11 mouse cellular contexts compared by ENCODE assay signal in genomic region chr1:152573470-152574059, GRCm38 (mm10).
DNase-seq lines count a peak whose midpoint lies in the region; ATAC-seq and TF ChIP-seq lines count a peak whose summit lies in the region.
"Had no signal": no experiment of that assay in that cellular context is flagged by ENCODE, and none has a peak within 500 bp of the region (broad histone marks: within the 10 kb centered on the region; RNA-seq: fewer than 3 reads in every experiment).

No protein-coding gene starts in this region.

- H3K4me1 ChIP-seq in liver, adult 2 months (ENCODE audit: control insufficient read depth, insufficient read depth, low read length): peaks cover 27% of the 10 kb centered on the region
- H3K4me1 ChIP-seq in liver, embryonic 12.5 days: peaks cover 15% of the 10 kb centered on the region
- H3K4me1 ChIP-seq in intestine, embryonic 16.5 days (ENCODE audit: control insufficient read depth, insufficient read depth, low read length): peaks cover 31% of the 10 kb centered on the region

- no peaks in the 10 kb centered on the region for H3K9me3 ChIP-seq in liver, embryonic 12.5 days (replicated peaks)
- H3K9me3 ChIP-seq in intestine, embryonic 16.5 days (ENCODE audit: control insufficient read depth, low read length): no peaks in the 10 kb centered on the region
- H3K9me3 ChIP-seq: forebrain, embryonic 13.5 days; limb, embryonic 12.5 days had no signal

- no peak for ATAC-seq in liver, embryonic 12.5 days
- ATAC-seq in intestine, embryonic 16.5 days: peak; percentile 73
- ATAC-seq in megakaryocyte progenitor cell, adult 5-6 weeks (replicated peaks; ENCODE audit: poor library complexity): peak; percentile 32; the same call in 1 of the 2 replicates

- 61% methylated on average over 8 of the region's 8 CpGs for WGBS in liver, adult 2 months
- 64% methylated on average over 8 of the region's 8 CpGs for WGBS in liver, embryonic 12.5 days (ENCODE audit: insufficient replicate concordance)
- 58% methylated on average over 8 of the region's 8 CpGs for WGBS in intestine, embryonic 16.5 days

- DNase-seq in adrenal gland, adult 8-10 months: peak; percentile 29
- DNase-seq in adrenal gland, postnatal 25 days: no peak
- no peak for DNase-seq in liver, adult 2 months (ENCODE audit: extremely low read depth, low read depth, low spot score)
- DNase-seq in layer of hippocampus, adult 9-11 months: no peak
- no peak for DNase-seq in spleen, adult 18-20 months
- DNase-seq: cerebellum, adult 9-10 months had no signal

- H3K27ac ChIP-seq in liver, adult 2 months (replicated peaks; ENCODE audit: insufficient read depth, low read depth, low read length): peak overlapping the region; percentile 50
- H3K27ac ChIP-seq in liver, embryonic 12.5 days: no peak overlapping the region
- H3K27ac ChIP-seq in intestine, embryonic 16.5 days (ENCODE audit: low read length): no peak overlapping the region
- H3K27ac ChIP-seq: forebrain, embryonic 13.5 days; limb, embryonic 12.5 days had no signal

- no peak overlapping the region for H3K9ac ChIP-seq in liver, adult 2 months (ENCODE audit: low read depth, low read length)
- H3K9ac ChIP-seq in liver, embryonic 12.5 days: no peak overlapping the region
- H3K9ac ChIP-seq in intestine, embryonic 16.5 days (ENCODE audit: low read depth, low read length): no peak overlapping the region
- H3K9ac ChIP-seq: forebrain, embryonic 13.5 days; limb, embryonic 12.5 days had no signal

- no peak overlapping the region for H3K4me2 ChIP-seq in liver, embryonic 12.5 days
- H3K4me2 ChIP-seq in intestine, embryonic 16.5 days (ENCODE audit: low read depth, low read length): no peak overlapping the region
- H3K4me2 ChIP-seq: forebrain, embryonic 13.5 days; limb, embryonic 12.5 days had no signal

- no peaks in the 10 kb centered on the region for H3K36me3 ChIP-seq in liver, adult 2 months (ENCODE audit: control insufficient read depth, insufficient read depth, low read length)
- H3K36me3 ChIP-seq in liver, embryonic 12.5 days: 0 out of 2 replicates have a peak, but pooled peaks cover 11% of the 10 kb centered on the region
- peaks cover 3% of the 10 kb centered on the region for H3K36me3 ChIP-seq in intestine, embryonic 16.5 days (ENCODE audit: control insufficient read depth, insufficient read depth, low read length)

- no peak overlapping the region for H3K4me3 ChIP-seq in liver, adult 2 months (ENCODE audit: insufficient read depth, low read depth, low read length)
- H3K4me3 ChIP-seq in liver, embryonic 12.5 days: no peak overlapping the region
- no peak overlapping the region for H3K4me3 ChIP-seq in intestine, embryonic 16.5 days (ENCODE audit: low read length)
- H3K4me3 ChIP-seq: forebrain, embryonic 13.5 days; limb, embryonic 12.5 days had no signal

- TF ChIP-seq POLR2A in liver, adult 2 months (IDR thresholded peaks at IDR 0.05; ENCODE audit: extremely low read depth, insufficient read depth, low read length): no peak

- peaks cover 3% of the 10 kb centered on the region for H3K79me2 ChIP-seq in liver, adult 2 months (ENCODE audit: control insufficient read depth, insufficient read depth, low read length)

- no peaks in the 10 kb centered on the region for H3K27me3 ChIP-seq in liver, adult 2 months (ENCODE audit: control insufficient read depth, insufficient read depth, low read length)
- H3K27me3 ChIP-seq in liver, embryonic 12.5 days (replicated peaks): no peaks in the 10 kb centered on the region
- no peaks in the 10 kb centered on the region for H3K27me3 ChIP-seq in intestine, embryonic 16.5 days (replicated peaks; ENCODE audit: control insufficient read depth, insufficient read depth, low read length)
- H3K27me3 ChIP-seq: limb, embryonic 12.5 days had no signal

- TF ChIP-seq CTCF in liver, adult 2 months (IDR thresholded peaks at IDR 0.05; ENCODE audit: low read depth, low read length): no peak
